Mouse (Mus musculus) cerebellum, postnatal 14 days (tissue): ENCODE data around the gene Ptprg.
A peak's percentile ranks its signal among the peaks of the same experiment; 100 is the strongest.

Experiments
- DNase-seq, 2 experiments: peaks; one replicate each; pipeline ENCODE4 v3.0.0; 2021; ENCODE audit warnings: mixed read lengths in 2 of 2

The Ptprg gene

DNA sequence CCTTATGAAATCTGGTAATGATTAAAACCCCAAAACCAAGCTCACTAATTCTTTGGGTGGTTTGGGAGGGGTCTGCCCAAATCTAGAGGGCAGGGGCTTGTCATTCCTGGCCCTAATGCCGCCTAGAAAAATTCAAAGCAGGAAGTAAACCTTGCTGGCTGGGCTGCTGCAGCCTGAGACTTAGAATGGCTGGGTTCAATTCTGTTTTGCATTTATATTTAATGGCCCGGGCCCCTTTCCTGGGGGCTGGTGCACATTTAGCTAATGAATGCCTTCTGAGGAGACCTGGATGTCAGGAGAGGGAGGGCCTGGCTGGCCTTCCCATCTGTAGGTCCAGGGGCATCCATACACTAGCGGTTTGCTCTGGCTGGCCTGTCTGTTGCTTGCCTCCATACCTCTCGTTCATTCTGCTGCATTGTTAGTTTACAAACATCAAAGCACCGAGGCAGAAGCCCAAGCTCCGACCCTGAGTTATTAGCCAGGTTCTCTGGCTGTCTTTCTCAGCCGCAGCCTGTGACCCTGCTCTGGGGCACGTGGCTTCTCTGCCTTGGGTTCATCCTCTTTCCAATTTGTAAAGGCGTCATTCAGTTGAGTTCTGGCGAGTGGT is 67.7 kb downstream of the Ptprg start:
- no peak for DNase-seq

DNA sequence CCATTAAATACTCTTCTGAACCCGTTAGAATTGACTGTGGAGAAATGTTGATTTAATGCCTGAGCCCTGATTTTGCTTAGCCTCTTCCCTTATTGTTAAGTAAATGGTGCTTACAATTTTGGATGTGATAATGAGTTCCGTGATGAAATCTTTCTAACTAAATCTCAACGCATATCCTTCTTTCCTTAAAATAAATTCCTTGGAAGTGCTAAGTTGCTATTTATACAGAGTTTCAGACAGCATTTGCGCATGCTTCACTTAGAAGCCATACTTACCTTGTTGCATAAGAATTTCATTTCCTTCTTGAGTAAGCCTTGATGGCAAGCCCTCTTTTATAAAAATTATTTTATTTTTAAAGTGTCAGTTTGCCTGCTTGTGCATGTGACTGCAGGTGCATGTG is 70.2 kb downstream of the Ptprg start:
- DNase-seq = no peak

DNA sequence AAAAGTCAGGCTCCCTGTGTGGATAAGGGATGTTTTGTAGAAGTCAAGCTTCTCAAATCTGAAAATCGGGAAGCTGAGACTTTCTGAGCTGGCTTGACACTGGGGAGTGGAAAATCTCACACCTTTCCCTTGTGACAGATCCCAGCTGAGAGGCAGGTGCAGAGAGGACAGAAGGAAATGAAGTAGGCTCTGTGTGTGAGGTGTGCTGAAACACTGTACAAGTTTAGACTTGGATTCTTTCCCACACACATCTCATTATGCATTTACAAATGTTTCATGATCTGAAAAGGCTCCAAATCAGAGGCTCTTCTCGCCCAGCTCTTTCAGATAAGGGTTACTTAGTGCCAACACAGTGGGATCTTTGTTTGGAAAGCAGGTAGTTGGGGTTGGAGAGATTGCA is 77.4 kb downstream of the Ptprg start:
- DNase-seq = no peak

DNA sequence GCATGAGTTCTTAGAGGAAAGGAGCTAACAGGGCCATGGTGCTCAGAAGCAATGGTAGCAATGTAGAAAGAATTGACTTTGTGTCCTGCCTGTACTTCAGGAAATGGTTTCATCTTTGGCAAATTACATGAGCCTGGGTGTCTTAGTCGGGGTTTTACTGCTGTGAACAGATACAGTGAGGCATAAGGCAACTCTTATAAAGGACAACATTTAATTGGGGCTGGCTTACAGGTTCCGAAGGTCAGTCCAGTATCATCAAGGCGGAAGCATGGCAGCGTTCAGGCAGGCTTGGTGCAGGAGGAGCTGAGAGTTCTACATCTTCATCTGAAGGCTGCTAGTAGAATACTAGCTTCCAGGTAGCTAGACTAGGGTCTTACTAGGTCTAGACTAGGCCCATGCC is 78.2 kb downstream of the Ptprg start:
- no peak for DNase-seq

DNA sequence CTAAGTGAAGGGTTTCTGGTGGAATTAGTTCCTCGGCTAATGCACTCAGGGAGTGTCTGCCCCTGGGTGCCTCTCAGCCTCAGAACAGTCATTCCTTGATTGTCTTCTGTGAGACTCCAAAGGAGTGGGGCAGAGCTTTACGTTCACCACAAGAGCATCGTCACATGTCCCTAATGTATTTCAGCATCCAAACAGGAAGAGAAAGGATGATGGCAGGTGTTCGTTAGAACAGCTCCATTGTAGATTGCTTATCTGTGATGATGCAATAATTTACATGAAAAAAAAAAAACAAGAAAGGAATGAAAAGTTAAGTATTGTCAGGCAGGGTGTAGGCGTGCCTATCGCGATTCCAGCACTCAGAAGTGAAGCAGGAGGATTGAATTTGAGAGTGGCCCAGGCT is 84.3 kb downstream of the Ptprg start:
- DNase-seq = no peak

DNA sequence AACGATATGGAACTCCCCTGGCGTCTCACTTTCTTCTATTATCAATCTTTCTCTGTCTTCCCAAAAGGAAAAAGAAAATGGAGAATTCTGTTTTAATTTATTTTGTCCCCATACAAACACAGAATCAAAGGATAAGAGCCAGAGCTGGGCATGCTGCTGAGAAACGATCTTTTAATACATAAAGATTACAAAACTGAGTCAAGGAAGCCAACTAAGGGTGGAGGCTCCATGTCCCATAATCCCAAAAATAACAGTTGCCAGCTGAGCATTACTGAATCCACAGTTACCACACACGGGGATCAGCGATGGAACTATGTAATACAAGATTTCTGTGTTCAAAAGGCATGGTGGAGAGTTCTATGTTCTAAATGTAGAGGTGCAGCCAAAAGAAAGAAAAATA is 86.0 kb downstream of the Ptprg start:
- no peak for DNase-seq

DNA sequence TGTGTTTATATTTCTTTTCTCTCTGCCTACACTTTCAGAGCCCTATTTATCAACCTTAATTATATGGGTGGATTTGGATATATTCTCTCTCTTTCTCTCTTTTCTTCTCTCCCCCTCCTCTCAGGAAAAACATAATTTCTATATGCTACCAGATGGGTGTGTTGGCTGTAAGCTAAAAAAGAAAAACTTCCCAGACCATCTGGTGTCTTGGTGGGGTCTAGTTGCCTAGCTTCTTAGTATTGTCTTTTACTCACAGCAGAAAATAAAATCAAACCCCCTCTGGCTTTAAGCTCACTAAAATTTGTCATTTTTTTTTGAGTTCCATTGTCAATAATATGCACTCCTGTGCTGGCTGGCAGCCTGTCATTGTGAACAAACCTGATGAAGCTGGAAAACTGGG is 87.0 kb downstream of the Ptprg start:
- no peak for DNase-seq

DNA sequence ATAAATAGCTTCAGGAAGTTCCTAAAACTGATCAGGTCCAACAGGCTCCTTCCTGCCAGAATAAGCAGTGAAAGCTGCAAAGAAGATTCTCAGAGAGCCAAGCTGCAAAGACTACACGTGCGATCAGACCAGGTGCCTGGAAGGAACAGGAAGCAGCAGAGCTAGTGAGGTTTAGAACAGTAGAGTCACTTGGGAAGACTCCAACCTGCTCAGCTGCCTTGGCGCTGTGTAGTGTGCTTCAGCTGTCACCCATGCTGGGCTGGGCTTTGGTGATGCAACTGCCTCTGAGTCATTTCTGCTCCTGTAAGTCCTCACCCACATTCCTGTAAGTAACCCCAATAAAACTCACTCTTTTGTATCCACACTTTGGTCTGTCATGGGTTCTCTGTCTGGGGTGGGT is 87.7 kb downstream of the Ptprg start:
- DNase-seq = no peak

DNA sequence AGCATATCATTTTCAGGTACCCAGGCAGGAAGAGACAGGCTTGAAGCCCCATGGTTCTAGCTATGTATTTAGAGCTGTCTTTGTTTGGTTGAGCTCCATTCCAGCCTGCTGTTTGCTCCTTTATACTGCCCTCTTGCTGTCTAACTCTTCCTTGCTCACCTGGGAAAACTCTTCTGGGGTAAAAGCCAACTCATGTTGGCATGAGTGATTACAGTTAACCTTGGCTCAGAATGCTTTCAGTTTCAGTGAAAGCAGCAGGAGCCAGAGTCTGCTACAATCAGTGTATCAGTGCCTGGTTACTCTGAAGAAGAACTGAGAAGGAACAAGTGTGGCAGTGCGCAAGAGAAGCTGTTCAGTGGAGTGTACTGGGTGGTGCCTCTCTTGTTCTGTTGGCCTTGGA is 89.6 kb downstream of the Ptprg start:
- DNase-seq = peak; percentile 38 to 63

DNA sequence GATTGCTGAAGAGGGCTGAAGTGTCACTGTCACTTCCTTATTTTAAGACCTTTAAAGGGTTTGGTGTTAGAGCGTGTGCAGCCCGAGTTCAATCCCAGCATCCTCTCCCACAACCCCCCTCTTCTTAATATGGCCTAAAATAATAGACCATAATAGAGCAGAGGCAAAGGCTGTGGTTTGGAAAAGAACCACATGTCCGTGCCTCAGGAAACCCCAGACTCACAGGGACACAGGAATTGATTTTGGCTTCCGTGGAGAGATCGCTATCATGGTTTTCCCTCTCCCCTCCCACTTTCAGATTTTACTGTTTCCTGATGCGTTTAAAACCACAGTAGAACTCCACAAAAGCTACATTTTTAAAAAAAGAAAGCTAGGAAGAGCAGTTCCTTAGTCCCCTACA is 104.0 kb downstream of the Ptprg start:
- DNase-seq = no peak

DNA sequence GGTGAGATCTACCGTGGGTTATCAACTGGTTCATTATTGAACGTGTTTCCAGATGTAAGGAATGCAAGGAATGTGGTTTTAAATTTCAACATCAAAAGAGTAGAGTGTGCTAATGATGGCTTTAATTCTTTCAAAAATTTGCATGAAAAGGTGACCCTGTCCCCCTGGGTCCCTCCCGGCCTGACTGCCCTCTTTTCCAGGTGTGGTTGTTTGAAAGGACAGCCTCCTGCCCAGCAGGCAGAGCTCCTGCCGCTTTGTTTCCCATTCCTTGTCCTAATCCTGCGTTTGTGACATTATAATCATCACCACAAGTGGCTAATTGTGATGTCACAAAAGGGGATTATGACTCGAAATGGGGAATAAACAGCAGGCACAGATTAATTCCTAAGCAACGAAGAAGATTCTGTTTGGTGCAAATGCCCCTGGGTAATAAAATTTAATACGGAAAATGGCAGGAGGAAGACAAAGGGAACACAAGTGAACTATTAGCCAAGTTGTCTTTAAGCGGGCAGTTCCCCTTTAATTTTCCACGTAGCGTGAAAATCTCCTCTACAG is 110.4 kb downstream of the Ptprg start:
- DNase-seq = no peak

DNA sequence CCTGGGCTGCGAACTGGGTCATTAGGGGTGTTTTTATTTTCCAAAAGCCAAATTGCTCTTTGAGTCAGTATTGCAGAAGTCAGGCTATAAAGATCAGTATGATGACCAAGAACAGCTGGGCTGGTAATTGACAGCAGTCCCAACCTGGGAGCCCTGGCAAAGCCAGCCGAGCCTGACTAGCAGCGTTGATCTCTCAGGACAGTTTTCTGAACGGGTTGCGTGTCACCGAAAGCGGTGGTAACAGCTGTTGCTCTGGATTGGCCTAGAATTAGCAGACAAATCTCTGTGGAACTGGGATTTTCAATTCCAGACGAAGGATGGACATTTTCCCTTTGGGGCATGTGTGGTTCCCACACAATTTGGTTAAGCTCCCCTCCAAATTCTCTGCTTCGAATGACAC is 111.0 kb downstream of the Ptprg start:
- DNase-seq = no peak

DNA sequence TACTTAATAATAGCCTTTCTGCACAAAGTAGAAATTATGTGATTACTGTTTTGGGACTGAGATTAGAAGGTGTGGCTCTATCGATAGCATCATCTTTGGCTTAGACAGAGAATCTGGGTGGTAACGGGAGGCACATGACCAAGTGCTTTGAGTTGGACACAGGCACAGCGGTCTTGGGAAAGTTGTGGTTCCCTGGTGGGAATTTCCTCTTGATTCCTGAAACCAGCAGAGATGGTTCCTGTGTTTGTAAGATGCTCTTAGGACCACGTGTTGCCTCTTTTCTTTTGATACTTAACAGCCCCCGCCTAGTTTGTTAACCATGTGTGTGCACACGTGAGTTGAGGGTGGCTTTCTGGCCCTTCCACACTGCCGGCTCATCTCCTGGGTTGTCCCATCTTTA is 111.7 kb downstream of the Ptprg start:
- no peak for DNase-seq

DNA sequence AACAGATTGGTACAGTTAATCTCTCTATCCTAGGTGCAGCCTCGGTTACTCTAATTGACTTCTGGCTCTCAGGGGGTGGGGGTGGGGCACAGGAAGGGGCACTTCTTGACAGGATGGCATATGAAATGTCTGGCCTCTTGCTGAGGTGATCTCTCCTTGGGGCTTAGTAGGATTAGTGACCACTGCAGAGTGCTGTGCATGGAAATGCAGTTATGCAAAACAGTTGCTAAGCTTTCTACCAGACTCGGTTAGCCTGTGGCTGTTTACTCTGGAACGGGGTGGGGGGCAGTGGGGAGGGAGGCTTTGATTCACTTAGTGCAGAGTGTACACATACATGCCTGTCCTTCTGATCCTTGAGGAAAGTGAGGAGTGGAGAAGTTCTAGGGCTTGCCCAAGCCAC is 114.4 kb downstream of the Ptprg start:
- no peak for DNase-seq

DNA sequence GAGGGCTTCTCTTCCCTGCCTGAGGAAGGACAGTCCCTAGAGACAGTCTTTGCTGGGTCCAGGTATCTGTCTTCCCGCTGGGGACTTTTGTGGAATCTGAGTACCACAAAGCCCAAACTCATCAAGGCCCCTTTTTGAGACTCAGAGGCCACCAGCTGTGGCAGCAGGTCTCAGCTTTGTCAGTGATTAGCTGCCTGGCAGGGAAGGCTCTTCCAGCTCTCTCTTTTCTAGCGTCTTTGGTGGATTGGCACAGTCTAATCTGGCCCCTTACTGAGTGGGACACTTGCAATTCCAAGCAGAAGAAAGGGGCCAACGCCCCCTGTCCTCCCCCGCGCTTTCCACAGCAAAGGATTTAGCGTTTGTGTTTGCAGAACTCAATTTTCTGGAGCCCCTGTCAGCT is 117.5 kb downstream of the Ptprg start:
- DNase-seq = peak; percentile 11 to 34

DNA sequence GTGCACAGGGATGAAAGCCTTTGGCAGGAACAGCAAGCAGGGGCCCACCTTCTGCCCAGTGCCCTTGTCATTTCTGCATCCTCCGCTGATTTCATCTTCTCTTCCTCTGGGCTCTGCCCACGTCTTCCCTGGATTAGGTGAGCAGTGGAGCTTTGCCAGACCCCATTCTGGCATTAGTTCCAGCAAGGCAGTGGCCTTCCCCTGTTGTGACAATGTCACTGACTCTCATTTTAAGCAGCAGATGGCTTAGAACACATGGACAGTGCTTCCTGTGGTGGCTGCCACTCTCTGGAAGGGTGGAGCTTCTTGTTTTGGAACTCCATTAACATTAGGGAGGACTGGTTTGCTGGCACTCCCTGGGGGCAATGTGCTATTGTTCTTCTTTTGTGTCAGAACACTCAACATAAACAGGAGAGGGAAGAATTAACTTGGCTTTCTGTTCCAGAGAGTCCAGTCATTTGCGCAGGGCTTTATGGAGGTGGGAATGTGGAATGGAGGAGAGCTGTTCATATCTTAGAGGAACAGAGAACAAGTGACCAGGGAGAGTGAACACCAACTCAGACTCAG is 119.7 kb downstream of the Ptprg start:
- peak; percentile 97 to 99 for DNase-seq

DNA sequence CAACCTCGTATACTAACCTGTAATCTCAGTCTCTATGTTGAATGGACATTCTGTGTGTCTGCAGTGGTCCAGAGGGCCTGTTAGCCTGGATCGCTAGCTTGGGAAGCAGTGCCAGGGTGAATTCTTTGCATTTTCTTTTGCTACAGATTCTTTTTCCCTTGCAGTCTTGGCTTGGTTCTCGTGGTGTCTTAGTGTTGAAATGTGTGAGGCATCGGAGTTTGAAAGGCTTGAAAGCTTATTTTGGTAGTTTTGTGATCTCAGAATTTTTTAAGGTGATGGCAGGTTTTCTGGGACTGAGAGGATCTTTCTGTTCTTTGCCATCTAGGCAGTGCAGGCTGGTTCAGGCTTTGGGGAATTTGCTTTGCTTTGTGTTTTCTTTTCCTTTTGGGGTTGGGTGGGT is 124.9 kb downstream of the Ptprg start:
- DNase-seq = no peak

DNA sequence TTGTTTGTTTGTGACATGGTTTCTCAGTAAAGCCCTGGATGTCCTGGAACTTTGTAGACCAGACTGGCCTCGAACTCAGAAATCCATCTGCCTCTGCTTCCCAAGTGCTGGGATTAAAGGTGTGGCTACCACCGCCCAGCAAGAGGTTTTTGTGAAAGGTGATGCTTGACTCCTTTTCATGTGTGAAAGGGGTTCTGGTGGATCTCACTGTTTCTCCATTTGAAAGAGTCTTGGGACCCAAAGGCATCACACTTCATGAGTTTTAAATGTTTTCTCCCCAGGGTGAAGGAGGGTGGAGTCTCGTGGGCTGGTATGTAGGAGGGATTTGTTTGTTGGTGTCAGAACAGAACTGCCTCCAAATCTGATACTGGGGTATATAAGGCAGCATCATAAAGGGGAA is 126.4 kb downstream of the Ptprg start:
- no peak for DNase-seq

DNA sequence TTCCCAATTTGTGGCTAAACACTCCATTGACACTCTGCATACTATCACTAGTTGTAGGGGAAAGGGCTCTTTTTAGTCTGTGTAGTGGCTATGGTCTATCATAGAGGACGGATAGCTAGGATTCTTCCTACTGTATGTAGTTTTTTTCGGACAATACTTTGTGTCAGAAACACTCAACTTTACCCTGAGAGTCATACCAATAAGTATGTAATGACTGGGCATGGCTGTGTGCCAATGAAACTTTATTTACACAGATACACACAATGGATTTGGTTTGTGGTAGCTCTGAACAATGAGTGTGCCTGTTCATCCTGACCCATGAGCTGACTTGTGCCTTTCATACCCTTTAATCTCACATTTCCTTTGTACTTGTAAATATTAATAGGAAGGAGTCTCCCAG is 127.3 kb downstream of the Ptprg start:
- DNase-seq = no peak

DNA sequence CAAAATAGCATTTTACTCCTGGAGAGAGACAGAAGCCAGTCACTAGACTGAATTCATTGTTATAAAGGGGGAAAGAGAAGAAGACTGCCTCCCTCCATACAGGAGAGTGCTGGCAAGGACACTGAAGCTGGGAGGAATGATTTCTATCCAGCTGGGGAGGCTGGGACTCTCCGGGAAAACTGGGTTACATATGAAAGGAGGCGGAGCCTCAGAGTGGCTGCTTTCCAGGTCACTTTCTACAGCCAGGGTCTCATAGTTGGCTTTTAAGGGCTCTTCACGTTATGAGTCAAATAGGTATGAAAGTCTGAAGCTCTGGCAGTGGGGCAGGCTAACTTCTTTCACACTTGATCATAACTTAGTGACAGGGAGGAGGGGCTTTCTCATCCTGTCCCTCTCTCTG is 129.1 kb downstream of the Ptprg start:
- DNase-seq = peak in 1 of 2 experiments; percentile 21

DNA sequence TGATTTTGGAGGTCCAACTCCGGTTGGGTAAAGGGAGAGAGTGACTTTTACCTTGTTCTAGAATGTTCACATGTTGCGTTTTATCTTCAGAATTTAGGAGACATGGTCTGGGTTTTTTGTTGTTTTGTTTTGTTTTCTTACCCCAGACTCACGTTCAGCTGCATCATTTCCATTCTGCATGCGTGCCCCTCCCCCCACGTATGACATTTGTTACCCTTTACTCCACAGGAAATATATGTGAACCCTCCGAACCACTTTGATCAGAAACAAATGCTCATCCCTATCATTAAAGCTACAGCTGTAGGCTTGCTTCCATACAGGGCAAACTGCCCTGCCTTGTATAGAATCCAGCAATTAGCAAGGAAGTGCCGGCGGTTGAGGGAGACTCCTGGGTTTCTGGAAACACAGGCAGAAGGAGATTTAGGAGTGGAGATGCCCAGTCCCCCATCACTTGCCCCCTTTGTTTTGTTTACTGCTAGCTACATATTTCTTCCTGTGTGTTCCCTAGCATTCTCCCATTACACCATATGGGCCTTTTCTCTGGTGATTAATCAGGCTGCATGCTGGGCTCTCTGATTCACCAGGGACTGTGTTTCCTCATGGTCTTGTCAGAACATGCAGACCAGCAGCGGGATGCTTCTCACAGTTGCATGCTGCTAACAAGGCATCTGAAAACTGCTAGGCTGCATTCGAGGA is 130.2 kb downstream of the Ptprg start:
- peak in 1 of 2 experiments; percentile 29 for DNase-seq

DNA sequence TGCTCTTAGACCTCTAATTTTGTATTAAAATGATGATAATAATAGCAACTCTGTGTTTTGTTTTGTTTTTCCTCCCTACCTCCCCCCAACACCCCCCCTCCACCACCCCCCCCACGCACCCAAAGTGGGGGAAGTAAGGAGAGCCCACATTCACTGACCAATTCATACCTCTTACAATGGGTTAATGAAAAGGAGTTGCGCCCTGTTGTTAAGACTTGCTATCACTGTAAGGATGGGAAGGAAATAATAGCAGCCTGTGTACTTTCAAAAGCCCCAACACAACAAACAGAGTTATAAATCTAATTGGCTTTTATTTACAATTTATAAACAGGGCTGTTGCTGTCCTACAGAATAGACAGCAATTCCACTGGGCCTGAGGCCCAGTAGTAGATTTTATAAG is 130.8 kb downstream of the Ptprg start:
- DNase-seq = no peak

DNA sequence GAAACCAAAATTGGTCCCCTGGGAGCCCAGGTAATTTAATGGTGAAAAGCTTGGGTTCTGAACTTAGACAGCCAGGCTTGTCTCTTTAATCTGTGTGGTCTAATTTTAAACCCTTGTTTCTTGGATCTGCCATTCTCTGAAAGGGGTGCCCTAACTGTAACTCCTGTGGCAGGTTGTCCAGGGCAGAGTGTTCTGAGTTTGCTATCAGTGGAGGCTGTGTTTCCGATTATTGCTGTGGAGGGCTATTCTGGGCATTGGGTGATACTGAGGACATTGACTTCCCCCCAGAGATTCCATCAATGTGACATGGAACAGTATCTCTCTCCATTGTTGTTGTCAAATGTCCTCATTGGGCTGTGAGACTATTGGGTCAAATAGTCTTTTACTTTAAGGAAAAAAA is 134.2 kb downstream of the Ptprg start:
- no peak for DNase-seq

DNA sequence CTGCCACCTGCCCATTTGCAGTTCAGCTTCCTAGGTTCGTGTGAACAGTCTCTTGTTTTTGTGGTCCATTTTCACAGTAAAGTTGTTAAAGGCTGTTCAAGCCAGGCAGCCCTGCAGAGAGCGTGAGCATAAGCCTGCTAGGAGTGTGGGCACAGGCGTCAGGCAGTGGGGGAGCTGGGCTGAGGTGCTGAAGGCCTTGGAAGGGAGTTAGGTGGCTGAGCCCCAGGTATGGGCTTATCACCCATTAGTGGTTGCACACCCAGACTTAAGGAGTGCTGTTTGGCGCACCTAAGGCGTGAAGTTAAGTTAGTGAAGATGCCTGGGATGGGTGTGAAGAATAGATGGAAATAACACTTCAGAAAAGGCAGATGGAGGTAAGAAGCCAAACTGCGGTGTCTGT is 134.8 kb downstream of the Ptprg start:
- DNase-seq = no peak

DNA sequence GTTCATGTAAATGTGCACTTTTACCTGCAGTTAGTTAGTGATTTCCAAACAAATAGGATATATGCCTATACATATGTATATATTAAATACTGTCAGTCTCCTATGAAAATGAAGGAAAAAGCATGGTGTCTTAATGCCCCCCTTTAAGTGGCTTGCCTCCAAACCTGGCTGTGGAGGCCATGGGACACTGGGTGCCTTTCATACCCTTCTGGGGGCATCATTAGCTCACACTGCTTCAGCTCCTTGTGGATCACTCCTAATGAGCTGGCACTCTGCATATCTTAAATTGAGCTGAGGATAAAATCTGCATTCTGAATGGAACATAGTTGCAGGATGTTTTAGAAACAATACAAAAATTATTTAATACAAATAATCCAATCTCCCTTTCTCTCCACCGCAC is 136.7 kb downstream of the Ptprg start:
- no peak for DNase-seq
